Mouse (Mus musculus) limb, embryonic 13.5 days (tissue): ENCODE measurements around the gene Pdlim4. TPM values are rescaled to one million over a fixed set of nuclear protein-coding genes. Genes with fewer than 3 reads are reported as not detected.
"Not testable (repeated sequence)": the region's sequence is repeated elsewhere in the genome, so short reads cannot be mapped to it uniquely, and the experiment has no call there.

Experiments
- ATAC-seq: fragments of 200-750 bp; cut with Nextera tagmentation; 2 replicates; pipeline ENCODE4 v1.8.0; 2017; ENCODE audit warnings: low read depth, moderate number of reproducible peaks, moderate TSS enrichment; ENCODE audit not compliant: low FRiP score
- H3K27ac ChIP-seq: fragments of 300-500 bp; sonication (generic); 2 replicates; pipeline ENCODE4 v1.5.1; 2015; ENCODE audit warnings: inconsistent platforms, mild to moderate bottlenecking, moderate library complexity
- H3K27me3 ChIP-seq: fragments of 300-500 bp; sonication (generic); 2 replicates; pipeline ENCODE4 v1.6.1; 2015; ENCODE audit warnings: mild to moderate bottlenecking, inconsistent platforms
- H3K36me3 ChIP-seq: fragments of 300-500 bp; sonication (generic); 2 replicates; pipeline ENCODE4 v1.6.1; 2015; ENCODE audit warnings: inconsistent platforms, mild to moderate bottlenecking, moderate library complexity
- H3K4me1 ChIP-seq: fragments of 300-500 bp; sonication (generic); 2 replicates; pipeline ENCODE4 v1.6.1; 2015; ENCODE audit warnings: inconsistent platforms
- H3K4me2 ChIP-seq: fragments of 300-500 bp; sonication (generic); replicated peaks from 2 replicates; pipeline ENCODE4 v1.6.1; 2015; ENCODE audit warnings: inconsistent platforms, mild to moderate bottlenecking, moderate library complexity
- H3K4me3 ChIP-seq: fragments of 300-500 bp; sonication (generic); 2 replicates; pipeline ENCODE4 v1.5.1; 2015; ENCODE audit warnings: moderate library complexity, mild to moderate bottlenecking, inconsistent platforms
- H3K9ac ChIP-seq: fragments of 300-500 bp; sonication (generic); 2 replicates; pipeline ENCODE4 v1.6.1; 2015; ENCODE audit warnings: mild to moderate bottlenecking, inconsistent platforms
- H3K9me3 ChIP-seq: fragments of 300-500 bp; sonication (generic); 2 replicates; pipeline ENCODE4 v1.6.1; 2016; ENCODE audit warnings: inconsistent platforms
- WGBS: fragments of 180-500 bp; shearing (Covaris S2); methylation state at CpG from one replicate; pipeline ENCODE4 v1.1.7; 2015; 5-methylcytosine and 5-hydroxymethylcytosine counted together
- polyA plus RNA-seq: library from polyadenylated mRNA; unstranded; fragments of >200 nt; fragmentation: Nextera tagmentation; extraction: Ambion mirVana; gene quantifications from 2 replicates; pipeline ENCODE4 v1.2.1, GENCODE M21; 2015

Pdlim4 gene
- polyA plus RNA-seq, 1 experiment from 2014 or later = 162 TPM

DNA sequence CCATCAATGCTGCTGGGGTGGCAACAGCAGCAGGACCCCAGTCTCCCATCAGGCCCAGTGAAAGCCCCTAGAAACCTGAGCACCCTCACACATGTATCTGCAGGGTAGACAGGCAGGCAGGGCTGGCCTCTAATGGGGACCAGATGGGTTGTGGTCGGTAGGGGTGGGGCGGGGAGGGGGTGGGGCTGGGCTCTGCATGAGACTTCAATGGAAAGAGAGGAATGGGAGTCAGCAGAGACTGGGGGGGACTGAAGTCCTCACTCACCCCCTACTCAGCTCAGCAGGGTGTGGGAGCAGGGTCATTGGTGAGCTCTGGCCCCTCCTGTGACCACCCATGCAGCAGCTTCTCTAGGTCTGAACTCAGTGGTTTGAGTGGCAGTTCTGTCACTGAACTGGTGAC is 11.4 kb downstream of the Pdlim4 start:
- H3K27ac ChIP-seq = peak overlapping the region; percentile 90
- H3K27me3 ChIP-seq = no peaks in the 10 kb centered on the region
- no peaks in the 10 kb centered on the region for H3K9me3 ChIP-seq
- H3K4me1 ChIP-seq = peaks cover 62% of the 10 kb centered on the region
- peak overlapping the region; percentile 27 for H3K4me2 ChIP-seq
- peaks cover 47% of the 10 kb centered on the region for H3K36me3 ChIP-seq
- ATAC-seq = peak; percentile 42; the same call in 1 of the 2 replicates
- peak overlapping the region; percentile 35; the same call in 1 of the 2 replicates for H3K9ac ChIP-seq
- WGBS = 7% methylated on average over 2 of the region's 2 CpGs
- no peak overlapping the region for H3K4me3 ChIP-seq

DNA sequence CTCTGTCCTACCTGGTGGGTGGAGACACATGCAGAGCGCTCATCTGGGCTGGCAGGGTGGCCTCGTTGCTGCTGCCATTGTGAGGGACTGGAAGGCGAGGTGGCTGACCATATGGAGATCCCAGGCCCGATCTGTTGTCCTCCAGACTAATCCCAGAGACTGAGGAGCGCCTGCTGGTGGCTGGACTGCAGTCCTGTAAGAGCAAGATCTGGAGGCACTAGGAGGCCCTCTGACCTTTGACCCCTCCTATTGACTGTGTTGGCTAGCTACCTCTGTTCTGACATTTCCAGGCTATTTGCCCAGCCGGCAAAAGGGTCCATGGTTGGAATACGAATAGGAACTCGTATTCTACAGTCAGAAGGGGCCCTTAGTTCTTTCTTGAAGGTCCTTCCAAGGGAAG is 12.7 kb downstream of the Pdlim4 start:
- no peak overlapping the region for H3K4me3 ChIP-seq
- no peaks in the 10 kb centered on the region for H3K27me3 ChIP-seq
- H3K4me2 ChIP-seq = no peak overlapping the region
- H3K9me3 ChIP-seq = no peaks in the 10 kb centered on the region
- H3K27ac ChIP-seq = no peak overlapping the region
- no peak for ATAC-seq
- peaks cover 47% of the 10 kb centered on the region for H3K36me3 ChIP-seq
- no peak overlapping the region for H3K9ac ChIP-seq
- peaks cover 49% of the 10 kb centered on the region for H3K4me1 ChIP-seq
- WGBS = 40% methylated on average over 8 of the region's 8 CpGs

GRCm38 (mm10) chr11:54054257-54054656 is 14.6 kb downstream of the Pdlim4 start:
- Histone ChIP-seq H3K9ac (no peak overlapping the region), H3K27me3 (no peaks in the 10 kb centered on the region), H3K9me3 (no peaks in the 10 kb centered on the region), H3K4me2 (no peak overlapping the region), H3K36me3 (peaks cover 44% of the 10 kb centered on the region), H3K27ac (no peak overlapping the region), H3K4me3 (no peak overlapping the region), H3K4me1 (peaks cover 30% of the 10 kb centered on the region)
- 45% methylated on average over 6 of the region's 6 CpGs for WGBS
- no peak for ATAC-seq

DNA sequence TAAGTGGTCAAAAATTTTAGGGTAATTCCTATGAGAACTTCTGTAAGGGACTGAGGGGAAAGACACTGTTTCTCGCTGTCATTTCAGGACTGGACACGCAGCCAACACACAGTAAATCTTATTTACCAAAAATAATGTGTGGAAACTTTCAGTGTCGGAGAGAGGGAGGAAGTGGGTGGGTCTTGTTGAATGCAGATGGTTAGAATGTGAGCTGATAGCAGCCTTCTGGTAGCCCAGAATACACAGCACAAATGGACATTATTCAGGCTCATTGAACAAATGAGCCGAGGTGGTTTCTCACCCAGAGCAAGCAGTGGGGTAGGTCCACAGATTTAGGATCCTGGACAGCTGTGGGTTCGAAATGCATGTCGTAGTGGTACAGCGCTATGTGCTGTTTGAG is 15.7 kb downstream of the Pdlim4 start:
- H3K4me1 ChIP-seq = peaks cover 19% of the 10 kb centered on the region
- peaks cover 43% of the 10 kb centered on the region for H3K36me3 ChIP-seq
- 88% methylated on average over 7 of the region's 7 CpGs for WGBS
- no peak overlapping the region for H3K27ac ChIP-seq
- H3K9ac ChIP-seq = no peak overlapping the region
- H3K4me2 ChIP-seq = no peak overlapping the region
- H3K27me3 ChIP-seq = no peaks in the 10 kb centered on the region
- H3K4me3 ChIP-seq = no peak overlapping the region
- no peaks in the 10 kb centered on the region for H3K9me3 ChIP-seq
- no peak for ATAC-seq

GRCm38 (mm10) chr11:54052128-54052527 is 16.7 kb downstream of the Pdlim4 start:
- 92% methylated on average over 5 of the region's 5 CpGs for WGBS
- peaks cover 43% of the 10 kb centered on the region for H3K36me3 ChIP-seq

GRCm38 (mm10) chr11:54051161-54051560 is 17.7 kb downstream of the Pdlim4 start:
- Histone ChIP-seq H3K27me3 (no peaks in the 10 kb centered on the region), H3K36me3 (peaks cover 42% of the 10 kb centered on the region), H3K4me3 (no peak overlapping the region), H3K27ac (no peak overlapping the region), H3K4me2 (no peak overlapping the region), H3K9ac (no peak overlapping the region), H3K9me3 (no peaks in the 10 kb centered on the region), H3K4me1 (no peaks in the 10 kb centered on the region)
- 86% methylated on average over 7 of the region's 7 CpGs for WGBS
- ATAC-seq = no peak

More at GRCm38 (mm10) chr11:54052128-54052527, 16.7 kb downstream of the Pdlim4 start:
- H3K4me3 ChIP-seq = no peak overlapping the region
- peaks cover 9% of the 10 kb centered on the region for H3K4me1 ChIP-seq
- H3K9ac ChIP-seq = no peak overlapping the region
- H3K9me3 ChIP-seq = no peaks in the 10 kb centered on the region
- H3K27ac ChIP-seq = no peak overlapping the region
- no peak overlapping the region for H3K4me2 ChIP-seq
- no peaks in the 10 kb centered on the region for H3K27me3 ChIP-seq
- no peak for ATAC-seq

GRCm38 (mm10) chr11:54050205-54050604 is 18.6 kb downstream of the Pdlim4 start:
- H3K27me3 ChIP-seq = no peaks in the 10 kb centered on the region
- H3K4me1 ChIP-seq = no peaks in the 10 kb centered on the region
- 73% methylated on average over 2 of the region's 2 CpGs for WGBS
- ATAC-seq = no peak
- H3K36me3 ChIP-seq = peaks cover 32% of the 10 kb centered on the region
- H3K4me3 ChIP-seq = no peak overlapping the region
- H3K4me2 ChIP-seq = no peak overlapping the region
- H3K27ac ChIP-seq = no peak overlapping the region
- H3K9me3 ChIP-seq = no peaks in the 10 kb centered on the region
- H3K9ac ChIP-seq = no peak overlapping the region

DNA sequence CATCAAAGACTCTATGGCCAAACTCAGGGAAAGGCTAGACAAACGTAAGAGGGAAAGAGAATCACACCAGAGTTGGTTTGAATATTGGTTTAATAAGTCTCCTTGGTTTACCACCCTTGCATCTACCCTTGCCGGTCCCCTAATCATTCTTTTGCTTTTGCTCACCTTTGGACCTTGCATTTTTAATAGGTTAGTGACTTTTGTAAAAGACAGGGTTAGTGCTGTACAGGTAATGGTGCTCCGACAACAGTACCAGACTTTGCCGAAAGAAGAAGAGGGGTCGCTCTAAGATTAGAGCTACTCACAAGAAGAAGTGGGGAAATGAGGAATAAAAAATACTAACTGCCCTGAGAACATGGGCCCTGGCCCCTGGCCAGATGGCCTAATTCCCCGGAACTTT is 28.1 kb downstream of the Pdlim4 start:
- ATAC-seq = no peak
- H3K36me3 ChIP-seq = no peaks in the 10 kb centered on the region
- H3K9ac ChIP-seq = no peak overlapping the region
- WGBS = 97% methylated on average over 6 of the region's 6 CpGs
- H3K27ac ChIP-seq = no peak overlapping the region
- no peaks in the 10 kb centered on the region for H3K9me3 ChIP-seq
- no peaks in the 10 kb centered on the region for H3K27me3 ChIP-seq
- H3K4me1 ChIP-seq = no peaks in the 10 kb centered on the region
- no peak overlapping the region for H3K4me2 ChIP-seq
- H3K4me3 ChIP-seq = no peak overlapping the region

DNA sequence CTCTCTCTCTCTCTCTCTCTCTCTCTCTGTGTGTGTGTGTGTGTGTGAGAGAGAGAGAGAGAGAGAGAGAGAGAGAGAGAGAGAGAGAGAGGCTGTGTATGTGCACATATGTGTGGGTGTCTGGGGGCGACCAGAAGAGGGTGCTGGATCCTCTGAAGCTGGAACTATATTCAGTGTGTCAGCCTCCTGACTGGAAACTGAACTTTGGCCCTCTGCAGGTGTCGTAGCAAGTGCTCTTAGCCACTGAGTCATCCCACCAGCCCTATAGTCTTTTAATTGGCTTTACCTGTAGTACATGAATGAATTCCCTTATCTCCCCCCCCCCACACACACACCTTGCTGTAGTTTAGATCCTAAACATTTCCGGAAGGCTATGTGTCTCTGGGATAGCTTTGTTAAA is 35.9 kb downstream of the Pdlim4 start:
- H3K36me3 ChIP-seq, H3K9ac ChIP-seq, H3K27ac ChIP-seq, H3K4me3 ChIP-seq, ATAC-seq, H3K9me3 ChIP-seq, H3K4me2 ChIP-seq: not testable (repeated sequence)
- H3K4me1 ChIP-seq = peaks cover 11% of the 10 kb centered on the region
- 96% methylated on average over 1 of the region's 3 CpGs for WGBS
- peaks cover 14% of the 10 kb centered on the region for H3K27me3 ChIP-seq

DNA sequence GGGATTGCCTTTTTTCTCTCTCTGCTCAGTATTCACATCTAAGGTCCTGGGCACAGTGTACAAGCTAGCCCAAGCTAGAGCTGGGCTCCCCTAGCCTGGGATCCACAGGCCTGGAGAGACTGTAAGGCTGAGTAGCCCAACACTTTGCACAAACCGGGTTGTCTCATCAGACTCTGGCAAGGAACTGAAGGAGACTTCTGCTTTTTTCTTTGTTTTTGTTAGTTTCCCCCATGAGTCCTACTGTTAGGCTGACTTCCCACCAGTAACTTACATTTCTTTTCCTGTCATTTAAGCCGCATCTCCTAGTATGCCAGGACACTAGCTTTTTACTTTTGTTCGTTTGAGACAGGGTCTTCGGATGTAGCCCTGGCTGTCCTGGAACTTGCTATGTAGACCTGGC is 39.8 kb downstream of the Pdlim4 start:
- WGBS = 73% methylated on average over 4 of the region's 4 CpGs
- Histone ChIP-seq H3K36me3 (no peaks in the 10 kb centered on the region), H3K9me3 (no peaks in the 10 kb centered on the region), H3K9ac (0 out of 2 replicates have a peak overlapping the region, but pooled peaks have one; percentile 78), H3K27me3 (peaks cover 37% of the 10 kb centered on the region), H3K27ac (no peak overlapping the region), H3K4me1 (peaks cover 16% of the 10 kb centered on the region), H3K4me3 (peak overlapping the region; percentile 58; the same call in 1 of the 2 replicates), H3K4me2 (peak overlapping the region; percentile 95)
- no peak for ATAC-seq

DNA sequence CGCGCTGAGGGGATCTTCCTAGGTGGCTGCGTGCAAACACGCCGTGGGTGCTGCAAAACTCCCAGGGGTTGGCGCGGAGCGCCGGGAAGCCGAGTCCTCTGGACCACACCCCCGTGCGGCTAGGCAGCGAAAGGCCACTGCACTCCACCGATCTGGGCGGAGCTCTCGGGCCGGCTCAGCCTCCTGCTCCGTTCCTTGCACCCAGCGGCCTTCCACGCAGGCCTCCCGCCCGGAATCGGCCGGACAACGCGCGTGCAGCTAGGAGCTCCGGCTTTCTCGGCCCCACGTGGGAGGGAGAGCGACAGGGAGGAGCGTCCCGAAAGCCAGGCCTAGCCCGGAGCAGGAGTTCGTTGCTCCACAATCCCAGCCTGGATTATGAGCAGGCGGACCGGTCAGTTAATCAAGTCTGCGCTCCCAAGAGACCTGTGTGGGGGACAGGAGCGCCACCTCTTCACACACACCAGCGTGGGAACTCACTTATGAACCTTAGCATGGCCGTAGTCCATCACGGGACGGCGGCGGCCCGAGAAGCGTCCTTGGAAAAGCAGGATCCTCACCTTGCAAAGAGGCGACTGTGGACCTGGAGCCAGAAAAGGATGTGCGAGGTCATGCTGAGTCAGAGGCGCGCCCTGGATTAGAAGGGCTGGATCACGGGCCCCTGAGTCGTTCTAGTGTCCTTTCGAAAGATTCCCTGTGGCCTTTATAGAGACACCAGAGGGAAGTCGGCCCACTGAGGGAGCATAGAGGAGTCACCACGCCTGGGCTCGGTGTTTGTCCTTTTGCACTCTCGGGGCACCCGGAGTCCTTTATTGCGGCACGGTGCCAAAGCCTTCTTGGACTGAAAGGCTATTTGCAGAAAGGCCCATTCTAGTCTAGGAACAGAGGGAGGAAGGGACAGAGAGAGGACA is 40.5 kb downstream of the Pdlim4 start, which contains the start of gene Slc22a4:
Gene Slc22a4, minus strand, starts transcription at position 47 of the 908 bp plus-strand sequence.
- H3K4me1 ChIP-seq = peaks cover 16% of the 10 kb centered on the region
- H3K27ac ChIP-seq = peak within 1 kb of the TSS; percentile 33; the same call in 1 of the 2 replicates
- peaks cover 37% of the 10 kb centered on the region for H3K27me3 ChIP-seq
- H3K4me3 ChIP-seq = peak within 1 kb of the TSS; percentile 58
- peak within 1 kb of the TSS; percentile 95 for H3K4me2 ChIP-seq
- H3K9me3 ChIP-seq = no peaks in the 10 kb centered on the region
- H3K36me3 ChIP-seq = no peaks in the 10 kb centered on the region
- ATAC-seq = peak; percentile 89
- WGBS = 3% methylated on average over 61 of the region's 61 CpGs
- peak within 1 kb of the TSS; percentile 78 for H3K9ac ChIP-seq

DNA sequence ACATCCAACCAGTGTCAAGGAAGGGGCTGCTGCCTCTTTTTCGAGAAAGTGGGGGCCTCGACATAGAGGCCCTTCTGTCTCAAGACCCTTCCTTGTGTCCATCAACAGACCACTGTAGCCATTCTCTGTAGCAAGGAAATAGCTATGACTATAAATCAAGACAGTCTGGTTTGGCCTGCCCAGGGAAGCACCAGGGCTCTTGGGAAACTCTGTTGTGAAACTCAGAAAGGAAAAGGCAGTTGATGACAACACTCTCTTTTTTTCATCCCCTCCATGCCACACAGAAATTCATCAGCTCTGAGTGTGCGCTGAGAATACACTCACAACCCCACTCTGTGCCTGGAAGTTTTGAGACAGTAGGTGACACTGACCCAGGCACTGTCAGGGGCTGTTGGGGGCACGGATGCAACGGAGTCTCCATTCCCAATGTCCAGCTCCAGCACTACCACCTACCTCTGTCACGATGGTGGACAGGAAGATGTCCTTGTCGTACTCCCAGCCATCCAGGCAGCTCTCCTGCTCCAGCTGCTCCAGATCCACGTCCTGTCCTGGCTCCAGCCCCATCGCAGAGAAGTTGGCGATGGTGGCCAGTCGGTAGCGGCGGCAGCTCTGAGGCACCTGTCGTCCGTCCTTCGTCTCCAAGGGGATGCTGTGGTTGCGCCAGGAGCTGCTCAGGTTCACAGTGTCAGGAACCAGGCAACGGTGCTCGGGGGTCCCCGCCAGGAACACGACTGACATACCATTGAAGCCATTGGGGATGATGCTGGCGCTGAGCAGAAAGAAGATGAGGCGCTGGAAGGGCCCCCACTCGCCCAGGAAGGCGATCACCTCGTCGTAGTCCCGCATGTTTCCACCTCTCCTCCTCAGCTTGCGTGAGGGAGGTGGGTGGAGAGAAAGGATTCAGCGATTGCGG is 41.4 kb downstream of the Pdlim4 start:
- Histone ChIP-seq H3K4me2 (peak overlapping the region; percentile 95), H3K27ac (no peak overlapping the region), H3K9me3 (no peaks in the 10 kb centered on the region), H3K9ac (peak overlapping the region; percentile 78), H3K27me3 (peaks cover 37% of the 10 kb centered on the region), H3K36me3 (no peaks in the 10 kb centered on the region), H3K4me1 (peaks cover 16% of the 10 kb centered on the region), H3K4me3 (peak overlapping the region; percentile 58)
- 19% methylated on average over 31 of the region's 31 CpGs for WGBS
- no peak for ATAC-seq
